Mouse (Mus musculus) MEL (cell line): Measurements from ENCODE around the gene Tbx19. TPM values are rescaled to one million over a fixed set of nuclear protein-coding genes. Genes with fewer than 3 reads are reported as not detected.

Experiments used
- DNase-seq: peaks from one replicate; pipeline ENCODE4 v3.0.0; 2011; ENCODE audit warnings: low read depth, low spot score
- H3K27ac ChIP-seq: 2 replicates; pipeline ENCODE4 v1.5.1; 2012; ENCODE audit warnings: low read depth, mild to moderate bottlenecking, control low read depth, low read length, moderate library complexity; ENCODE audit not compliant: control insufficient read depth
- H3K27me3 ChIP-seq, 2 experiments: fragments of 150-350 bp in 1 of 2; sonication (generic) in 1 of 2; 2 replicates each; pipeline ENCODE4 v1.6.1; 2012; ENCODE audit warnings: low read length in 2 of 2, mild to moderate bottlenecking in 2 of 2, improper control_type of control experiment in 1 of 2, moderate library complexity in 1 of 2; ENCODE audit not compliant: insufficient read depth in 2 of 2, control insufficient read depth in 1 of 2
- H3K36me3 ChIP-seq, 2 experiments: 2 replicates each; pipeline ENCODE4 v1.6.1; 2012 to 2014; ENCODE audit warnings: low read length in 2 of 2, improper control_type of control experiment in 1 of 2, inconsistent platforms in 1 of 2, mild to moderate bottlenecking in 1 of 2; ENCODE audit not compliant: insufficient read depth in 2 of 2, control insufficient read depth in 1 of 2
- H3K4me1 ChIP-seq, 2 experiments: fragments of 150-350 bp in 1 of 2; sonication (generic) in 1 of 2; 2 replicates each; pipeline ENCODE4 v1.6.1; 2012; ENCODE audit warnings: low read length in 2 of 2, improper control_type of control experiment in 1 of 2, mild to moderate bottlenecking in 1 of 2; ENCODE audit not compliant: insufficient read depth in 2 of 2, control insufficient read depth in 1 of 2
- H3K4me3 ChIP-seq, 2 experiments: fragments of 150-350 bp in 1 of 2; sonication (generic) in 1 of 2; 2 replicates each; pipeline ENCODE4 v1.5.1; 2012; ENCODE audit warnings: low read depth in 2 of 2, low read length in 2 of 2, mild to moderate bottlenecking in 2 of 2, moderate library complexity in 2 of 2, control low read depth in 1 of 2, improper control_type of control experiment in 1 of 2; ENCODE audit not compliant: control insufficient read depth in 1 of 2, insufficient read depth in 1 of 2
- H3K79me2 ChIP-seq: 2 replicates; pipeline ENCODE4 v1.6.1; 2012; ENCODE audit warnings: mild to moderate bottlenecking, low read length, moderate library complexity; ENCODE audit not compliant: control insufficient read depth, poor library complexity, insufficient read depth
- H3K9ac ChIP-seq: 2 replicates; pipeline ENCODE4 v1.6.1; 2012; ENCODE audit warnings: low read depth, mild to moderate bottlenecking, control low read depth, low read length, moderate library complexity; ENCODE audit not compliant: control insufficient read depth, poor library complexity, severe bottlenecking
- H3K9me3 ChIP-seq: fragments of 150-350 bp; sonication (generic); replicated peaks from 2 replicates; pipeline ENCODE4 v1.6.1; 2012; ENCODE audit warnings: mild to moderate bottlenecking, low read length, improper control_type of control experiment, moderate library complexity; ENCODE audit not compliant: insufficient read depth
- BHLHE40 ChIP-seq: IDR thresholded peaks from 2 replicates; pipeline ENCODE4 v1.6.1; 2012; ENCODE audit warnings: low read depth, mild to moderate bottlenecking, inconsistent platforms, low read length, improper control_type of control experiment, borderline replicate concordance
- CHD1 ChIP-seq: IDR thresholded peaks from 2 replicates; pipeline ENCODE4 v1.6.1; 2012; ENCODE audit warnings: low read depth, mild to moderate bottlenecking, inconsistent platforms, low read length, improper control_type of control experiment
- CHD2 ChIP-seq: IDR thresholded peaks from 2 replicates; pipeline ENCODE4 v1.6.1; 2011; ENCODE audit warnings: low read length, improper control_type of control experiment
- CTCF ChIP-seq, 3 experiments: IDR thresholded peaks in 2 of 3; conservative IDR thresholded peaks in 1 of 3; 2 replicates each; pipeline ENCODE4 v1.5.1; 2011 to 2012; ENCODE audit warnings: low read length in 3 of 3, low read depth in 2 of 3, mild to moderate bottlenecking in 2 of 3, improper control_type of control experiment in 1 of 3, inconsistent platforms in 1 of 3, mixed read lengths in 1 of 3, moderate library complexity in 1 of 3; ENCODE audit not compliant: control insufficient read depth in 1 of 3, insufficient read depth in 1 of 3, poor library complexity in 1 of 3, severe bottlenecking in 1 of 3
- ELF1 ChIP-seq: IDR thresholded peaks from 2 replicates; pipeline ENCODE4 v1.6.1; 2014; ENCODE audit warnings: low read depth, mild to moderate bottlenecking, inconsistent platforms, low read length, improper control_type of control experiment, moderate library complexity
- ETS1 ChIP-seq: IDR thresholded peaks from 2 replicates; pipeline ENCODE4 v1.6.1; 2012; ENCODE audit warnings: low read depth, mild to moderate bottlenecking, inconsistent platforms, low read length, improper control_type of control experiment, moderate library complexity
- GABPA ChIP-seq: IDR thresholded peaks from 2 replicates; pipeline ENCODE4 v1.6.1; 2012; ENCODE audit warnings: low read depth, mild to moderate bottlenecking, inconsistent platforms, low read length, improper control_type of control experiment, moderate library complexity
- HCFC1 ChIP-seq: IDR thresholded peaks from 2 replicates; pipeline ENCODE4 v1.6.1; 2012; ENCODE audit warnings: low read depth, mild to moderate bottlenecking, inconsistent platforms, low read length, improper control_type of control experiment, moderate library complexity
- KAT2A ChIP-seq: conservative IDR thresholded peaks from 2 replicates; pipeline ENCODE4 v1.6.1; 2012; ENCODE audit warnings: low read depth, low read length, improper control_type of control experiment, inconsistent platforms
- MAX ChIP-seq: IDR thresholded peaks from 2 replicates; pipeline ENCODE4 v1.6.1; 2011; ENCODE audit warnings: low read length, improper control_type of control experiment
- MXI1 ChIP-seq: IDR thresholded peaks from 2 replicates; pipeline ENCODE4 v1.6.1; 2011; ENCODE audit warnings: mild to moderate bottlenecking, low read depth, low read length, improper control_type of control experiment
- MYB ChIP-seq: IDR thresholded peaks from 2 replicates; pipeline ENCODE4 v1.6.1; 2011; ENCODE audit warnings: mild to moderate bottlenecking, low read depth, low read length, improper control_type of control experiment
- MYC ChIP-seq: IDR thresholded peaks from 2 replicates; pipeline ENCODE4 v1.6.1; 2011; ENCODE audit warnings: low read depth, mild to moderate bottlenecking, low read length, improper control_type of control experiment, moderate library complexity
- NELFE ChIP-seq: IDR thresholded peaks from 2 replicates; pipeline ENCODE4 v1.6.1; 2011; ENCODE audit warnings: low read depth, low read length, improper control_type of control experiment
- NRF1 ChIP-seq: IDR thresholded peaks from 2 replicates; pipeline ENCODE4 v1.6.1; 2014; ENCODE audit warnings: low read depth, mild to moderate bottlenecking, inconsistent platforms, low read length, improper control_type of control experiment, moderate library complexity; ENCODE audit not compliant: poor library complexity, insufficient read depth, severe bottlenecking
- POLR2A ChIP-seq, 2 experiments: IDR thresholded peaks; 2 replicates each; pipeline ENCODE4 v1.6.1; 2011 to 2012; ENCODE audit warnings: low read length in 2 of 2, mild to moderate bottlenecking in 2 of 2, control low read depth in 1 of 2, improper control_type of control experiment in 1 of 2, low read depth in 1 of 2, moderate library complexity in 1 of 2; ENCODE audit not compliant: control insufficient read depth in 1 of 2, insufficient read depth in 1 of 2, poor library complexity in 1 of 2
- POLR2AphosphoS2 ChIP-seq: IDR thresholded peaks from 2 replicates; pipeline ENCODE4 v1.6.1; 2011; ENCODE audit warnings: low read length, improper control_type of control experiment
- SIN3A ChIP-seq: IDR thresholded peaks from 2 replicates; pipeline ENCODE4 v1.6.1; 2012; ENCODE audit warnings: low read length, improper control_type of control experiment, inconsistent platforms
- SMC3 ChIP-seq: IDR thresholded peaks from 2 replicates; pipeline ENCODE4 v1.6.1; 2011; ENCODE audit warnings: low read depth, low read length, improper control_type of control experiment
- TAL1 ChIP-seq: IDR thresholded peaks from 2 replicates; pipeline ENCODE4 v1.6.1; 2012; ENCODE audit warnings: mild to moderate bottlenecking, inconsistent platforms, low read length, moderate library complexity, mixed read lengths
- TCF12 ChIP-seq: IDR thresholded peaks from 2 replicates; pipeline ENCODE4 v1.6.1; 2014; ENCODE audit warnings: low read depth, mild to moderate bottlenecking, inconsistent platforms, low read length, improper control_type of control experiment, moderate library complexity
- UBTF ChIP-seq: IDR thresholded peaks from 2 replicates; pipeline ENCODE4 v1.6.1; 2012; ENCODE audit warnings: low read depth, mild to moderate bottlenecking, inconsistent platforms, low read length, improper control_type of control experiment, moderate library complexity, borderline replicate concordance; ENCODE audit not compliant: insufficient read depth
- USF1 ChIP-seq: IDR thresholded peaks from 2 replicates; pipeline ENCODE4 v1.6.1; 2014; ENCODE audit warnings: low read depth, mild to moderate bottlenecking, inconsistent platforms, low read length, improper control_type of control experiment, moderate library complexity
- ZKSCAN1 ChIP-seq: IDR thresholded peaks from 2 replicates; pipeline ENCODE4 v1.6.1; 2012; ENCODE audit warnings: low read depth, mild to moderate bottlenecking, inconsistent platforms, low read length, improper control_type of control experiment, moderate library complexity
- polyA plus RNA-seq, 2 experiments: library from polyadenylated mRNA; stranded (reverse) in 1 of 2; unstranded in 1 of 2; fragments of >175 nt in 1 of 2; fragments of >200 nt in 1 of 2; gene quantifications; 2 replicates each; pipeline versions ENCODE4 v1.2.1 to v1.2.4; 2012; ENCODE audit warnings: low replicate concordance in 2 of 2, low read depth in 1 of 2; ENCODE audit not compliant: insufficient read length in 2 of 2, insufficient read depth in 1 of 2, missing spikeins in 1 of 2
- total RNA-seq: library from RNA; depleted of rRNA; stranded (reverse); fragments of 300-350 nt; gene quantifications from 2 replicates; pipeline ENCODE4 v1.2.3, GENCODE M21; 2012

The Tbx19 gene
- total and polyA plus RNA-seq, 3 experiments, result 0.19 TPM; not detected in 2

DNA sequence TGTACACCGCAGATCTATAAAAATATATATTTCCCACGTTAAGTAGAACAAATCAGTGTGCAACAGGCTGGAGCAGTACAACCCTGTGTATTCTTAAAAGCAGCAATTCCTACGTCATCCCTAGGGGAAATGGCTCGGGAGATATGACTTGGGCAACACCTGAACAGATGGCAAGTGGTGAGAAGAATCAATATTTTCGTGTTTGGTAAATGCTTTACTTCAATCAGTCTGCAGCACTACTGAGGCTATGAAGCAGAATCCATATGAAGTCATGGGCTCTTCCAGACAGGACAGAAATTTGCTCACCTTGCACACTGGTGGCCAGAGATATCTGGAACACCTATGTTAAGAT lies 34.1 kb upstream of the Tbx19 start (continued):
- TF ChIP-seq KAT2A (no peak), MYB (no peak), SMC3 (no peak), CHD1 (0 out of 2 replicates have a peak, but pooled peaks have one; percentile 90), TAL1 (no peak), SIN3A (peak; percentile 4; the same call in 1 of the 2 replicates)

DNA sequence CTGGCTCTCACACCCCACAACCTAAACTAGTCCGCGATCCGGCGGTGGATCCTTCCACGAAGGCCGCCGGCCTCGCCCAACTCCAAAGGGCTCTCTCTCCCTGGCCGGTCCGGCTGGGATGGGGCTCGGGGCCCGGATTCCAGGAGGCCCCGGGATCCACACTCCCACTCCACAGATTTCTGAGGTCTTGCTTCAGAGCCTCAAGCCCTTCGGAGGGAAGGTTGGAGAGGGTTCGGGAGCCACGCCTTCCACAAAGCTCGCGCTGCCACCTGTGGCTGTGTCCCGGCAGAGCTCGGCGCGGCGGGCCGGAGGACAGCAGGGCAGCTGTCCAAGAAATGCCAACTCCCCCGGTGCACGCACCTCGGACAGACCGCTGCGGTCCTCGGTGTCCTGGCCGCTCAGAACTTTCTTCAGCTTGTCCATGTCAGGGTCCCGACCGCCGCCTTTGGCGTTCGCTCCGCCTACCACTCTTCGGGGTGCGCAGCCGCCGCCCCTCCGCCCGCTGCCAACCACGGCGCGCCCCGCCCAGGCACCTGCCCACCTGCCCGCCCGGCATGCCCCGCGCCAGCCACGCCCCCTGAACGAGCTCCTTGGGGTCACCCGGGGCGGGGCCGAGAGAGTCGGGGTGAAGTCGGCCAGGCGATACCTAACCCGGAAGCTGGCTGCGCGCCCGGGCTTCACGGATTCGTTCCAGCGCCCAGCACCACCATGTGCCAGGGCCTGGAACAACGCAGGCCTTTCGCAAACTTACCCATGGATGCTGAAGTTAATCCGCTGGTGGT lies 33.5 kb upstream of the Tbx19 start, which contains the start of gene Sft2d2:
Gene Sft2d2, minus strand, starts transcription at position 559 of the 782 bp plus-strand sequence.
- DNase-seq, result peak; percentile 93
- TF ChIP-seq CHD2 (no peak), BHLHE40 (no peak), UBTF (no peak), SIN3A (peak; percentile 72; the same call in 1 of the 2 replicates), NRF1 (peak; percentile 66), MXI1 (peak; percentile 84), HCFC1 (peak; percentile 76), POLR2AphosphoS2 (peak; percentile 58; the same call in 1 of the 2 replicates), ELF1 (peak; percentile 93), NELFE (peak; percentile 55), ETS1 (peak; percentile 37; the same call in 1 of the 2 replicates), USF1 (peak; percentile 59), ZKSCAN1 (no peak), POLR2A (IDR thresholded peaks at IDR 0.05; ENCODE audit: control insufficient read depth in 1 of 2, insufficient read depth in 1 of 2, low read depth in 1 of 2, low read length in 2 of 2, poor library complexity in 1 of 2) (peak; percentile 27 to 69; a peak in 2 of 4 replicates), MYC (peak; percentile 86; the same call in 1 of the 2 replicates), MAX (peak; percentile 89), GABPA (no peak), CTCF (IDR thresholded peaks at IDR 0.05 in 2 of 3, conservative IDR thresholded peaks at IDR 0.05 in 1 of 3; ENCODE audit: control insufficient read depth in 1 of 3, insufficient read depth in 1 of 3, low read depth in 2 of 3, low read length in 3 of 3, poor library complexity in 1 of 3, severe bottlenecking in 1 of 3) (peak in 1 of 3 experiments; percentile 0; a peak in 1 of 6 replicates), TCF12 (0 out of 2 replicates have a peak, but pooled peaks have one; percentile 30)
- TF ChIP-seq, all 39 proteins: peak for 14
- Histone ChIP-seq H3K27ac (peak within 1 kb of the TSS; percentile 74), H3K27me3 (no peaks in the 10 kb centered on the region), H3K4me3 (peak within 1 kb of the TSS; percentile 83 to 95), H3K79me2 (peaks cover 2% of the 10 kb centered on the region; the same call in 1 of the 2 replicates), H3K9ac (peak within 1 kb of the TSS; percentile 80), H3K4me1 (peaks cover 12 to 23% of the 10 kb centered on the region in 2 experiments), H3K36me3 (peaks cover 0 to 19% of the 10 kb centered on the region in 2 experiments; a peak in 2 of 4 replicates), H3K9me3 (no peaks in the 10 kb centered on the region)
